Mouse (Mus musculus) E14TG2a.4 (cell line): Measurements from ENCODE around the gene Arhgef3.

Source experiments
- CTCF ChIP-seq: conservative IDR thresholded peaks from 2 replicates; pipeline ENCODE4 v1.5.1; 2014; ENCODE audit warnings: low read length
- NANOG ChIP-seq: IDR thresholded peaks from 2 replicates; pipeline ENCODE4 v1.6.1; 2014; ENCODE audit warnings: borderline replicate concordance, low read length, mixed read lengths
- POU5F1 ChIP-seq: IDR thresholded peaks from 2 replicates; pipeline ENCODE4 v1.6.1; 2014; ENCODE audit warnings: low read length, borderline replicate concordance

GRCm38 (mm10) chr14:27312380-27312779, 197.7 kb downstream of the Arhgef3 start:
- TF ChIP-seq NANOG = no peak
- TF ChIP-seq CTCF = no peak
- no peak for TF ChIP-seq POU5F1
